Mouse (Mus musculus): ENCODE measurements around the gene Emc9. TPM values are rescaled to one million over a fixed set of nuclear protein-coding genes. Genes with fewer than 3 reads are reported as not detected.

Emc9 gene
- polyA plus RNA-seq, 1 experiment from 2014 or later = 32.9 TPM

DNA sequence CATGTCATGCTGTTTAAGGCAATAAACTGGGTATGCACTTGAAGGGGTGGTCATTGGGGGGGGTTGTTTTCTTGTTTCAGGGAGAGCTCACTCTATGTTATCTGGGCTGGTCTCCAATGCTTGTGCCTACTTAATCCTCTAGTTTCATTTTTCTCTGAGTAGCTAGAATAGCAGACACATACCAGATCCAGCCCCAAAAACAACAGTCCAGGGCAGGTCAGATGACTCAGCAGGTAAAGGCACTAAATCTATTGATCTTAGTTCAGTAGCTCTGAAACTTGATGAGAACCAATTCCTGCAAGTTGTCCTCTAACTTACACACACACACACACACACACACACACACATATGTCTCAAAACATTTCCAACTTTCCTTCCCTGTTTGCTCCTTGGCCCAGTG, 13.3 kb downstream of the Emc9 start:
- no peaks in the 10 kb centered on the region for H3K9me3 ChIP-seq
- ATAC-seq (replicated peaks) = no peak
- H3K36me3 ChIP-seq (replicated peaks) = peaks cover 33% of the 10 kb centered on the region
- H3K27ac ChIP-seq = no peak overlapping the region
- H3K4me1 ChIP-seq = no peaks in the 10 kb centered on the region
- H3K4me2 ChIP-seq = no peak overlapping the region
- no peaks in the 10 kb centered on the region for H3K27me3 ChIP-seq (replicated peaks)
- H3K9ac ChIP-seq = no peak overlapping the region
- H3K4me3 ChIP-seq = no peak overlapping the region

DNA sequence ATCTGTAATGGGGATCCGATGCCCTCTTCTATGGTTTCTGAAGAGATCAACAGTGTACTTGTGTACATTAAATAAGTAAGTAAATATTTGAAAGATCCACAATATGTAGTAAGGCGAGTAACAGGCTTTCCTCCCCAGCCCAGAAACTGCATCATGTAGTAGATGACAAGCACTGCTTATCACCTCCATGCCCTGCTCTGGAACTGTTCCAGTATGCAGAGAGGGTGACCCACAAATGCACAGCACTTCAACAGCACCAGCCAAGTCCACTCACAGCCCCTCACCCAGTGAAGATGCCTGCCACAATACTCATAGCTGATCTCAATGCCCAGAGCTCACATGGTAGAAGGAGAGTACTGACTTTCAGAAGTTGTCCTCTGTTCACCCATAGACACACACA, 14.5 kb downstream of the Emc9 start:
- Histone ChIP-seq H3K27me3 (replicated peaks) (no peaks in the 10 kb centered on the region), H3K4me1 (no peaks in the 10 kb centered on the region), H3K4me3 (no peak overlapping the region), H3K9me3 (no peaks in the 10 kb centered on the region), H3K9ac (no peak overlapping the region), H3K4me2 (no peak overlapping the region), H3K36me3 (replicated peaks) (peaks cover 44% of the 10 kb centered on the region), H3K27ac (no peak overlapping the region)
- WGBS = 92% methylated on average over 2 of the region's 2 CpGs
- ATAC-seq (replicated peaks) = no peak

- Histone ChIP-seq H3K27me3 (replicated peaks) (no peaks in the 10 kb centered on the region), H3K9ac (no peak overlapping the region), H3K36me3 (replicated peaks) (peaks cover 53% of the 10 kb centered on the region), H3K4me3 (no peak overlapping the region), H3K27ac (no peak overlapping the region), H3K4me2 (no peak overlapping the region), H3K9me3 (no peaks in the 10 kb centered on the region), H3K4me1 (peaks cover 4% of the 10 kb centered on the region; the same call in 1 of the 2 replicates)
- ATAC-seq (replicated peaks) = no peak
- 91% methylated on average over 3 of the region's 3 CpGs for WGBS
Measured at GRCm38 (mm10) chr14:55567496-55567895, 17.6 kb downstream of the Emc9 start.

- Histone ChIP-seq H3K4me3 (no peak overlapping the region), H3K4me1 (peaks cover 20% of the 10 kb centered on the region), H3K27ac (no peak overlapping the region), H3K9ac (no peak overlapping the region), H3K4me2 (no peak overlapping the region), H3K36me3 (replicated peaks) (peaks cover 53% of the 10 kb centered on the region), H3K9me3 (no peaks in the 10 kb centered on the region), H3K27me3 (replicated peaks) (no peaks in the 10 kb centered on the region)
- 84% methylated on average over 3 of the region's 3 CpGs for WGBS
- ATAC-seq (replicated peaks) = no peak
Measured at GRCm38 (mm10) chr14:55565748-55566147, 19.4 kb downstream of the Emc9 start.

GRCm38 (mm10) chr14:55563249-55563648, 21.9 kb downstream of the Emc9 start:
- H3K27me3 ChIP-seq (replicated peaks) = no peaks in the 10 kb centered on the region
- no peak for ATAC-seq (replicated peaks)
- H3K4me1 ChIP-seq = peaks cover 26% of the 10 kb centered on the region
- no peak overlapping the region for H3K27ac ChIP-seq
- H3K9me3 ChIP-seq = no peaks in the 10 kb centered on the region
- WGBS = 90% methylated on average over 11 of the region's 11 CpGs
- H3K4me2 ChIP-seq = no peak overlapping the region
- H3K36me3 ChIP-seq (replicated peaks) = peaks cover 34% of the 10 kb centered on the region
- H3K9ac ChIP-seq = no peak overlapping the region
- no peak overlapping the region for H3K4me3 ChIP-seq

- Histone ChIP-seq H3K4me1 (peaks cover 28% of the 10 kb centered on the region), H3K4me2 (peak overlapping the region; percentile 73; the same call in 1 of the 2 replicates), H3K27me3 (replicated peaks) (no peaks in the 10 kb centered on the region), H3K9me3 (no peaks in the 10 kb centered on the region), H3K9ac (no peak overlapping the region), H3K4me3 (peak overlapping the region; percentile 57; the same call in 1 of the 2 replicates), H3K36me3 (replicated peaks) (peaks cover 22% of the 10 kb centered on the region), H3K27ac (no peak overlapping the region)
- WGBS = 87% methylated on average over 10 of the region's 10 CpGs
- ATAC-seq (replicated peaks) = no peak
Measured at GRCm38 (mm10) chr14:55561860-55562259, 23.2 kb downstream of the Emc9 start.

GRCm38 (mm10) chr14:55560202-55561073, 24.7 kb downstream of the Emc9 start, which contains the start of gene A730061H03Rik:
Gene A730061H03Rik, minus strand, starts transcription at chr14:55560406.
- peak within 1 kb of the TSS; percentile 99 for H3K27ac ChIP-seq
- peak within 1 kb of the TSS; percentile 57 for H3K4me3 ChIP-seq
- peaks cover 7% of the 10 kb centered on the region for H3K36me3 ChIP-seq (replicated peaks)
- no peaks in the 10 kb centered on the region for H3K9me3 ChIP-seq
- peaks cover 29% of the 10 kb centered on the region for H3K4me1 ChIP-seq
- H3K27me3 ChIP-seq (replicated peaks) = no peaks in the 10 kb centered on the region
- peak within 1 kb of the TSS; percentile 87 for H3K9ac ChIP-seq
- peak within 1 kb of the TSS; percentile 73 for H3K4me2 ChIP-seq
- under 1% methylated on average over 51 of the region's 51 CpGs for WGBS
- peak; percentile 98 for ATAC-seq (replicated peaks)

DNA sequence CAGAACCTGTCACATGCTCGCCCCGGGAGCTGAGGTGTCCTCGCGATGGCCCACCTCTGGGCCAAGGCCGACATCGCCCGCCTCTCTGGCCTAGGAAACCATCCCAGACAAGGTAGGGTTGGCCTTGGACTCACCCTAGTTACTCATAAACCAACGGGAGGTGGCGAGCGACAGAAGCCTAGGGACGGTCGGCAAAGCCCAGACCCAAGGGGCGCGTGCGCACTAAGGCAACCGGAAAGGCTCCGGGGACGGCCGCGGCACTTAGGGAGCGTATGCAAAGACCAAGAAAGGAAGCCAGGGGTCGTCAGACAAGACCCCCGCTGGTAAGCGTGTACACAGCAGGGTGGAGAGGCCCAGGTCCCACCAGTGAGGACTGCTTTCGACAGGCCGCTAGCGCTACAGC, 25.3 kb downstream of the Emc9 start, which contains the start of gene Dcaf11:
Gene Dcaf11 (plus strand): TSS at position 208 of the 403 bp plus-strand sequence.
- under 1% methylated on average over 27 of the region's 27 CpGs for WGBS
- H3K27me3 ChIP-seq (replicated peaks) = no peaks in the 10 kb centered on the region
- peak; percentile 85 for ATAC-seq (replicated peaks)

DNA sequence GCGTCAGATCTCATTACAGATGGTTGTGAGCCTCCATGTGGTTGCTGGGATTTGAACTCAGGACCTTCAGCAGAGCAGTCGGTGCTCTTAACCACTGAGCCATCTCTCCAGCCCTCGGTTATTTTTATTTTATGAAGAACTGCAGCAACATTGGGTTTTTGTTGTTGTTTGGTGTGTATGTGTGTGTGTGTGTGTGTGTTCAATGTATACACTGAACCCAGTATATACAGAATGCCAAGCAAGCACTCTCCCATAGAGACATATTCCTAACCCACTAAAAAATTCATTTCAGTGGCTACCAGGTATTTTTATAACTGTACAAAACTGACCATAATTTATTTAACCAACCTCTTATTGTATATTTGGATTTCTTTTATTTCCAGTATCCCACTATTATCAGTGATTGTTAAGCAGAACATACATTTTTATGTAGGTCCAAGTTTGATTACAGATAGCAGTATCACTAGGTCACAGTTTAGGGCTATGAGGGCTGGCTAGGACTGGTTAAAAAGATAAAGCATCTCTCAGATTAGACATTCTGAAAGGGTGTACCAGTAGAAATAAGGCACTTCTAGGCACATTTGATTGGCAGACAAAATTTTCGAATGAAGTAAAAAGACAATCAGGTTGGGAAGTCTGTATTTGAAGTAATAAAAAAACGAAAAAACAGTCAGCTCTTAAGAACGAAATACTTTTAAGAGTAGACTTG, 26.2 kb downstream of the Emc9 start:
- Histone ChIP-seq H3K36me3 (replicated peaks) (no peaks in the 10 kb centered on the region), H3K4me3 (peak overlapping the region; percentile 57), H3K4me1 (peaks cover 29% of the 10 kb centered on the region), H3K9me3 (no peaks in the 10 kb centered on the region), H3K27me3 (replicated peaks) (no peaks in the 10 kb centered on the region), H3K4me2 (peak overlapping the region; percentile 73), H3K9ac (0 out of 2 replicates have a peak overlapping the region, but pooled peaks have one; percentile 87), H3K27ac (peak overlapping the region; percentile 99; the same call in 1 of the 2 replicates)
- 60% methylated on average over 6 of the region's 6 CpGs for WGBS
- ATAC-seq (replicated peaks) = no peak

More for the DNA sequence above, 25.3 kb downstream of the Emc9 start, which contains the start of gene Dcaf11:
- Histone ChIP-seq H3K4me3 (peak within 1 kb of the TSS; percentile 57), H3K9ac (peak within 1 kb of the TSS; percentile 87), H3K4me2 (peak within 1 kb of the TSS; percentile 73), H3K36me3 (replicated peaks) (peaks cover 1% of the 10 kb centered on the region; the same call in 1 of the 2 replicates), H3K9me3 (no peaks in the 10 kb centered on the region), H3K4me1 (peaks cover 29% of the 10 kb centered on the region), H3K27ac (peak within 1 kb of the TSS; percentile 99)

DNA sequence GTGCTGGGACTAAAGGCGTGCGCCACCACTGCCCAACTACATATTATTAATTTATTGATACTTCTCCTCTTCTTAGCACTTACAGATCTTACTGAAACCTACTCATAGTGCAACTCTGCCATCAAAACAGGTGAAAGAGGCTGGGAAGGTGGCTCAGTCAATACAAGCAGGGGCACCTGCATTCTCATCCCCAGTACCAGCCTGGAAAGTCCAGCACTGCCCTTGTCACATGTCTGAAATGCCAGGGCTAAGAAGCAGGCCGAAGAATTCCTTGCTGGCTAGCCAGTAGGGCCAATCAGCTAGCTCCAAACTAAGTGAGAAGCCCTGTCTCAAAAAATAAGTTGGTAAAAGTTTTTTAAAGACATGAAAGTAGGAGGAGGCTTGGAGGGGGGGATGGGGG, 27.5 kb downstream of the Emc9 start:
- Histone ChIP-seq H3K27ac (no peak overlapping the region), H3K4me1 (peaks cover 26% of the 10 kb centered on the region), H3K36me3 (replicated peaks) (no peaks in the 10 kb centered on the region), H3K4me2 (no peak overlapping the region), H3K9ac (no peak overlapping the region), H3K9me3 (no peaks in the 10 kb centered on the region), H3K27me3 (replicated peaks) (no peaks in the 10 kb centered on the region), H3K4me3 (no peak overlapping the region)
- no peak for ATAC-seq (replicated peaks)
- 89% methylated on average over 3 of the region's 3 CpGs for WGBS

- no peak overlapping the region for H3K4me2 ChIP-seq
- H3K27ac ChIP-seq = no peak overlapping the region
- 32% methylated on average over 5 of the region's 5 CpGs for WGBS
- ATAC-seq (replicated peaks) = no peak
- no peak overlapping the region for H3K4me3 ChIP-seq
- H3K36me3 ChIP-seq (replicated peaks) = no peaks in the 10 kb centered on the region
- H3K9me3 ChIP-seq = no peaks in the 10 kb centered on the region
- H3K4me1 ChIP-seq = peaks cover 20% of the 10 kb centered on the region
- no peak overlapping the region for H3K9ac ChIP-seq
- H3K27me3 ChIP-seq (replicated peaks) = no peaks in the 10 kb centered on the region
Measured at GRCm38 (mm10) chr14:55557003-55557402, 28.1 kb downstream of the Emc9 start.

DNA sequence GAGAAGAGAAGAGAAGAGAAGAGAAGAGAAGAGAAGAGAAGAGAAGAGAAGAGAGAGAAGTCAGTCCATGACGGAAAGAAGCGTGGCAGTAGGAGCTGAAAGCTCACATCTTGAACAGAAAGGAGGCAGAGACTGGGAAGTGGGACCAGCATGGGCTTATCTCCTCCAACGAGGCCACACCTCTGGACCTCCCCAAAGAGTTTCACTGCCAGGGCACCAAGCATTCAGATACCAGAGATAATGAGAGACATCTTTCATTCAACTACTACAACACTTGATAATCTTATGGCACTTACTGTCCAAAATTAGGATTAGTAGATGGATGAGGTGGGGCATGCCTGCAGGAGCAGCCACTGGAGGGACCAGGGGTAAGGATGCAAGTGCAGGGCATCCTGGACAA, 29.3 kb downstream of the Emc9 start:
- Histone ChIP-seq H3K9ac (no peak overlapping the region), H3K4me2 (no peak overlapping the region), H3K4me1 (peaks cover 9% of the 10 kb centered on the region), H3K36me3 (replicated peaks) (no peaks in the 10 kb centered on the region), H3K9me3 (no peaks in the 10 kb centered on the region), H3K4me3 (no peak overlapping the region), H3K27ac (no peak overlapping the region), H3K27me3 (replicated peaks) (no peaks in the 10 kb centered on the region)
- ATAC-seq (replicated peaks) = no peak
- WGBS = 78% methylated on average over 3 of the region's 3 CpGs
